Mouse (Mus musculus): ENCODE measurements around the gene Prl2c1. TPM values are rescaled to one million over a fixed set of nuclear protein-coding genes. Genes with fewer than 3 reads are reported as not detected.

The Prl2c1 gene
- not detected for polyA plus RNA-seq (2014; fragmentation: Illumina TruSeq; extraction: RNeasy Lipid Tissue Mini Kit (QIAGEN cat#74804); ENCODE audit: low read depth, low replicate concordance)

DNA sequence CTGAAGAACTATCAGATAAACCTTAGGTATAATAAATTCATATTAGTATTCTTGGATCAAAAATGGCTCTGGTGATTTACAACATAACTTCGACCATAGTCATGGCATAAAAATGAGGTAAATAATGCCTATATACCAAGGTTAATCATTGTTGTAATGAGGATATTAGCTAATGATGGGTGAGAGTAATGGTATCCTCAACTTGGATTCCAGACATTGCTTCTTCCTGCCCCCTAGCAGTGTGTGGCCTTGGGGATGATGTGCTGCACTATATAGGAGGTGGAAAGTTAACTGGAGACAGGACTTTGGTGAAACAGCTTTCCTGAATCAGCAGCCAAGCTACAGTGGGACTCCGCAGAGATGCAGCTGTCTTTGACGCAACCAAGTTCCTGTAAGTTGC, at the start of gene Prl2c1:
Gene Prl2c1 (plus strand): TSS at position 301 of the 400 bp plus-strand sequence.

DNA sequence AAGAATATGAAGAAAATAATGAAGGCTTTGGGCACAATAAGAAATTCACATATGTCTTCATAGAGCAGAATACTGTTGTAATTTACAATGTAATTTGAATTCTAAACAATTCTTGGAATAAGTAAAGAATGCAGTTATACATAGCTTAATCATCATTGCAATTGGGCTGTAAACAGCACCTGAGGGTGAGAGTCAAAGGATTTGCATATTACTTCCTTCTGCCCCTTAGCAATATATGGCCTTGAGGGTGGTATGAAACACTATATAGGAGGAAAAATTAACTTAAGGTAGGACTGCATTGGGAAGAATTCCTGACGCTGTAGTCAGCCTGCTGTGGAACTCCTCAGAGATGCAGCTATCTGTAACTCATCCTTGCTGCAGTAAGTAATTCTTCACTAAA, 47.8 kb upstream of the Prl2c1 start, which contains the start of gene Prl2a1:
Gene Prl2a1 (plus strand): TSS at position 301 of the 400 bp plus-strand sequence.

Other genes starting within 250 kb of the Prl2c1 start
- gene Prl7b1, start 238.8 kb upstream of the Prl2c1 start, polyA plus RNA-seq (2014; fragmentation: Illumina TruSeq; extraction: RNeasy Lipid Tissue Mini Kit (QIAGEN cat#74804); ENCODE audit: low read depth, low replicate concordance) = not detected
- gene Prl7a1, start 206.8 kb upstream of the Prl2c1 start, polyA plus RNA-seq (2014; fragmentation: Illumina TruSeq; extraction: RNeasy Lipid Tissue Mini Kit (QIAGEN cat#74804); ENCODE audit: low read depth, low replicate concordance) = not detected
- not detected for gene Prl7a2, start 181.3 kb upstream of the Prl2c1 start, polyA plus RNA-seq (2014; fragmentation: Illumina TruSeq; extraction: RNeasy Lipid Tissue Mini Kit (QIAGEN cat#74804); ENCODE audit: low read depth, low replicate concordance)
- not detected for gene Prl7d1, start 132.6 kb upstream of the Prl2c1 start, polyA plus RNA-seq (2014; fragmentation: Illumina TruSeq; extraction: RNeasy Lipid Tissue Mini Kit (QIAGEN cat#74804); ENCODE audit: low read depth, low replicate concordance)
- gene Prl7c1, start 68.5 kb upstream of the Prl2c1 start, polyA plus RNA-seq (2014; fragmentation: Illumina TruSeq; extraction: RNeasy Lipid Tissue Mini Kit (QIAGEN cat#74804); ENCODE audit: low read depth, low replicate concordance) = not detected
- gene Prl2a1, start 47.7 kb upstream of the Prl2c1 start, polyA plus RNA-seq (2014; fragmentation: Illumina TruSeq; extraction: RNeasy Lipid Tissue Mini Kit (QIAGEN cat#74804); ENCODE audit: low read depth, low replicate concordance) = not detected
- not detected for gene Prl4a1, start 166.9 kb downstream of the Prl2c1 start, polyA plus RNA-seq (2014; fragmentation: Illumina TruSeq; extraction: RNeasy Lipid Tissue Mini Kit (QIAGEN cat#74804); ENCODE audit: low read depth, low replicate concordance)